Mouse (Mus musculus): ENCODE measurements around the gene Mettl16.

Mettl16 gene

GRCm38 (mm10) chr11:74831606-74832451 lies 61.2 kb downstream of the Mettl16 start:
- DNase-seq (ENCODE audit: low spot score) = peak; percentile 99

GRCm38 (mm10) chr11:74832503-74833143 lies 62.0 kb downstream of the Mettl16 start:
- DNase-seq (ENCODE audit: low spot score) = peak; percentile 70

DNA sequence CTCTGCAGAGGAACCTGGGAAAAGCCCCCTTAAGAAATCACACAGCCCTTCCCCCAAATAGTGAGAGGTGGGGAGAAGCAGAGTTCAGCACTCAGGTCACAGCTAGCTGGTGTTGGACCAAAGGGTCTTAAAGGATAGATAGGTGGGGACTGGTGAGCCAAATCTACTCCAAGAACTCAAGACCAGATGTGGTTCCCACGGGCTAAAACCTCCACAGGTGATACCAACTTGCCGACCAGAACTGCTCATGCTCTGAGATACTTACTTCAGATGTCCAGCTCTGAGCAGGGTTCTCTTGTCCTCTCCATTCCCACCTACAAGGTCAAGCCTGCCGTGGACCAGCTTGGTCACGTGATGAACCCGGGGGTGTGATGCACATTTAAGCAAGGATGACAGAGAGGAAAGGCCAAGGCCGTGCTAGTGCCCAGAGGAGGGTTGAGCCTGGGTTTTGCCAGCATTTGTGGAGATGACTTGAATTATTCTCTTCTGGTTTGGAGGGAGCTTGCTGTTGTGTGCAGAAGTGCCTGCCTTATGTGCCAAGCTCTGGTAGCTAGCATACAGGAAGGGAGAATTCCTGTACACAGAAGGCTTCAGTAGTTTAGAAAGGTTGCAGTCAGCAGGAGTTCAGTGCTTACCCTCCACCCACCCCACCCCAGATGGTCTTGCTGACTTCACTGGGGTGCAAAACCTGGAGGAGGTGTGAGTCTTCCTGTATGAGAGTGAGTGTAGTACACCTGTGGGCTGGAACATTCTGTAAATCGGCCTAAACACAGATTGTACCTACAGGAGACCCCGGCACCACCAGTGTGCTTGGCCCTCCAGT lies 63.1 kb downstream of the Mettl16 start:
- DNase-seq (ENCODE audit: low spot score) = no peak

DNA sequence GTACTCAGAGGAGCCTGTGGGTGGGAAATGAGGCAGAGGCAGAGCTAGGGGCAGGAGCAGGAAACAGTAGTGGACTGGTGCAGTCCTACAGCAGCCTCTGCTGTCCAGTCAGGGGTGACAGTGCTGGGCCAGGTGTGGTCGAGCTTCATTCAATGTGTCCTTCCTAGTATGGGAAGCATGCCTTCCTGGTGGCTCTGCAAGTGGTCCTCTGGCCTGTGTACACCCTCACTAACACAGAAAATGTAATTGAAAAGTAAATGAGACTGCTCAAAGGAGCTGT lies 63.7 kb downstream of the Mettl16 start:
- DNase-seq (ENCODE audit: low spot score) = no peak

- DNase-seq (ENCODE audit: low spot score) = no peak
Measured at GRCm38 (mm10) chr11:74834650-74835277, 64.1 kb downstream of the Mettl16 start.

DNA sequence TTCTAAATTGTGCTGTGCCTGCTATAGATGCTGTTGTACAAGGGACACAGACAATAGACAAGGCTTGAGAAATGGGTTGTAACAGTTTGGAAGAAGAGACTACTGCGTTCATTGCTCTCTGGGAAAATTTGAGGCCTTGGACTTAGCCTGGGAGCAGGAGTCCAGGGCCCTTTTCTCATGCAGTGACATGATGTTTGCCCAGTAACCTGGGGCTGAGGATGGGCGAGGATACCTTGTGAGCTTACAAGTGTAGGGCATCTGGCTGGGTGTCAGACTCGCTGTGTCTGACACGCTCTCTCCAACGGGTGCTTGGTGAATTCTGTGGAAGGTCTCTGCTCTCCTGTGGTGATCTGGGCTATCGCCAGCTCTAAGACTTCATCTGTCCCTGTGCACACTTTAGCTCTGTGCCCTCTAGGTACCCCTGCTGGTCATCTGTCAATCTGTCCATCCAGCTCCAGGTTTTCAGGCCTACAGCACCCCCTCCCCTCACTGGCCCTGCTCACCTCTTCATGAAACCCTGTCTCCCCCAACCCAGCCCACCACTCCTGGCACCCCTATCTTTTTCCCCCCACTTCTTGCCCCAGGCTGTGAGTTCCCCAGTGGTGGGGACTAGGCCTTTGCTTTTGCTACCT lies 65.1 kb downstream of the Mettl16 start:
- DNase-seq (ENCODE audit: low spot score) = no peak

DNA sequence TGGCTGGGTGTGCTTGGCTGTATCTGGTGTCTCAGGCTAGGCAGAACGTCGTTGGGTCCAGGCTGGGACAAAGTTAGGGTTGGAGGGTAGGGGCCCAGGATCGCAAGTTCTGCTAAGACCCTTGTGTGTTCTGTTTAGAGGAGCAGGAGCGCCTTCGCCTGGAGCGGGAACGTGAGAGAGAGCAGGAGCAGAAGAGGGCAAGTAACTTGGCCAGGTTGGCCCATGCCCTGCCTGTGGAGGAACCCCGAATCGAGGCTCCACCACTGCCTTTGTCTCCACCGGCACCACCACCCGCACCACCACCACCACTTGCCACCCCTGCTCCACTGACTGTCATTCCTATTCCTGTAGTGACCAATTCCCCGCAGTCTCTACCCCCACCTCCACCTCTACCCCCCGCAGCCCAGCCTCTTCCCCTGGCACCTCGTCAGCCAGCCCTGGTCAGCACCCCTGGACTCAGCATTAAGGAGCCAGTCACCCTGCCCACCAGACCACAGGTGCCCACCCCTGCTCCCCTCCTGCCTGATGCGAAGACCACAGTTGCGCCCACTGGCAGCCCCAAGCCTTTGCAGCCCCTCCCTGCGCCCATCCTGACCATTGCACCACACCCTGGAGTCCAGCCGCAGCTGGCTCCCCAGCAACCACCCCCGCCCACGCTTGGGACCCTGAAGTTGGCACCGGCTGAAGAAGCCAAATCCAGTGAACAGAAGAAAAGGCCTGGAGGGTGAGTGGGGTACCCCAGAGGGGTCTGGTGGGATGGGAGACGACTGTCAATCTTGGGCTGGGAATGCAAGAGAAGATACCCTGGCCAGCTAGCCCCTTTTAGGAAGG lies 65.8 kb downstream of the Mettl16 start:
- no peak for DNase-seq (ENCODE audit: low spot score)

DNA sequence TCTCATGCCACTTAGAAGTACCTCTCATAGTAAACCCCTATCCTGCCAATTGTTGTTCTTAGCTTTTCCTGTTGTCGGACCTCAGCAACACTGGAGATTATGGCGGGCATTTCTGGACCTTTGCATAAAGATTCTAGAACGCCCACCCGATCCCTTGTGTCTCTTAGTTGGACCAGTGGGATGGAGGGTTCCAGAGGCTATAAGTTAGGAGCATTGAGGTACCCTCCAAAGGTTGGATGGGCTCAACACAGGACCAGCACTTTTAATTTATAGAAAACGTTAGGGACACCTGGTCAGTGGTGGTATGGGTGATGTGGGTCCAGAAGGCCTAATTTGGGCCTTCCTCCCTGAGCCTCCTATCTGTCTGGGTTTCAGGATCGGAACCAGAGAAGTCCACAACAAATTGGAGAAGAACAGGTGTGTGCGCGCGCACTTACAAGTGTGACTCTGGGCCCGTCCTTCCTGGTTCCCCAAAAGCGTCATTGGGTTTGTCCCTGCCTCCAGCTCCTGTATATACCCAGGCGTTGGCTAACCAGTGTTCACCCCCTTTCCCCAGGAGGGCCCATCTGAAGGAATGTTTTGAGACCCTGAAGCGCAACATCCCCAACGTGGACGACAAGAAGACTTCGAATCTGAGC lies 66.5 kb downstream of the Mettl16 start:
- no peak for DNase-seq (ENCODE audit: low spot score)

DNA sequence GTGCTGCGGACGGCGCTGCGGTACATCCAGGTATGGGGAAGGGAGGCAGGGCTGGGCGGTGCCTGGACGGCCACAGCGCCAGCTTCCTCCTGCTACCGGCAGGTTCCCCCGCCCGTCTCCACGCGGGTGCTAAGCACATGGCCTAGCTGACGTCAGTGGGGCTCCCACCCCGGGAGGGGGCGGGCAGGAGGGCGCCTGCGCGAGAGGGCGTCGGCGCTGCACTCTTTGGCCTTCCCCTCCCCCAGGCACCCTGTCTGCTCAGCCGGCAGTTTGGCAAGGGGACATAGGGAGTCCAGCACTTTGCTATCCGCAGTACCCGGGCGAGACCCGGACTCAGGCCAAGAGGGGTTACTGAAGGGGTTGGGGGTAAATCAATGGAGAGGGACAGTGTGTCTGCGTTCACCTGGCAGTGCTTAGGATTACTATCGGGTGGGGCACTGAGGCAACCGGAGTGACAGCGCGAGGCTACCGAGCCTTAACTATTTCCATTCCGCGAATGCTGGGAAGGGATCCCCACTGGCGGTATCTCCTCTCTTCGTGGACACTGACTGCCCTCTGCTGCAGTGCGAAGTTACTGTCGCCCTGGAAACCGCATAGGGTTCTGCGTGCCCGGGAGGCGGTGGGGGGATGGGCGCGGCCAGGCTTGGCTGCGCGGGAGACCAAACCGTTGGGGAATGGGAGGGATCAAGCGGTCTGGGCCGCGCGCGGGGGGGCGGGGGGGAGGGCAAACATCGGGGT lies 67.2 kb downstream of the Mettl16 start:
- DNase-seq (ENCODE audit: low spot score) = peak; percentile 89

GRCm38 (mm10) chr11:74838441-74838840 lies 67.8 kb downstream of the Mettl16 start:
- peak; percentile 92 for DNase-seq (ENCODE audit: low spot score)

- DNase-seq (ENCODE audit: low spot score) = peak; percentile 42
Measured at GRCm38 (mm10) chr11:74838971-74839370, 68.3 kb downstream of the Mettl16 start.

GRCm38 (mm10) chr11:74839860-74840715 lies 69.5 kb downstream of the Mettl16 start:
- DNase-seq (ENCODE audit: low spot score) = no peak

DNA sequence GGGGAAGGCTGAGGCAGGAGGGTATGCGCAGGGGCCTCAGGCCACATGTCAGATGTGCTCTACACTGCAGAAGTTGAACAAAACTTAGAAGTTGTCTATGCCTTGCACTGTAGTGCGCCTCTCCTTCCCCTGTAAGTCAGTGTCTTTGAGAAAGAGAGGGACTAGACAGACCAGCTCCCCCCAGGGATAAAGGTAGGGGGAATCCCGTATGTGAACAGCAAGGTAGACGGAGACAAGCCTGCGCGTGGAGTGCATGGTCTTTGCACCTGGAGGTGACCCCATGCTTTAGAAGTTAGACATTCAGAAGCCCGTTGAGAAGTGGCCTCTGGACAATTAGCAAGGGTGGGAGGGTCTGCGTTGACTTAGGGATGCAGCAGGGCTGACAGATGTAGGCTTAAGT lies 70.1 kb downstream of the Mettl16 start:
- DNase-seq (ENCODE audit: low spot score) = no peak

- DNase-seq (ENCODE audit: low spot score) = no peak
Measured at GRCm38 (mm10) chr11:74841366-74841765, 70.7 kb downstream of the Mettl16 start.

GRCm38 (mm10) chr11:74842045-74842444 lies 71.4 kb downstream of the Mettl16 start:
- no peak for DNase-seq (ENCODE audit: low spot score)

GRCm38 (mm10) chr11:74842656-74843434 lies 72.2 kb downstream of the Mettl16 start:
- DNase-seq (ENCODE audit: low spot score) = no peak

GRCm38 (mm10) chr11:74843435-74843714 lies 72.7 kb downstream of the Mettl16 start:
- DNase-seq (ENCODE audit: low spot score) = no peak

- DNase-seq (ENCODE audit: low spot score) = no peak
Measured at GRCm38 (mm10) chr11:74843761-74844160, 73.1 kb downstream of the Mettl16 start.
